24 mouse cellular contexts compared by ENCODE assay signal in the genomic region with DNA sequence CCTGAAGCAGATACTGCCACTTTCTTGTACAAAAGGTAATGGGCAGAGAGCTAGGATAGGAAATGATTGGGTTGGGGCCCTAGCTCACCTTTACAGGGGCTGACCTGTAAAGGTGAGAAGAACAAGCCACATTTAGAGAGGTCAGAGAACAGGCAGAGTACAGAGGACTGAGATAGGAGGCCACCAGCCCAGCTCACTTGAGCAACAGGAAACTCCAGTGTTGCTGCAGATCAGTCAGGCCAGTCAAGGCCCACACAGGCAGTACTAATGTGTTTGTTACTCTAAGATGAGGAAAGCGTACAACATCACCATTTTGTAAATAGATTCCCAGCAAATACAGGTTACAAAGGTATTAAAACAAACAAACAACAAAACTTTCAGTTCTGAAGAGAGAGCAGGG. TPM values are rescaled to one million over a fixed set of nuclear protein-coding genes. Genes with fewer than 3 reads are reported as not detected.
DNase-seq lines count a peak whose midpoint lies in the region; ATAC-seq and TF ChIP-seq lines count a peak whose summit lies in the region.
"Had no signal": no experiment of that assay in that cellular context is flagged by ENCODE, and none has a peak within 500 bp of the region (broad histone marks: within the 10 kb centered on the region; RNA-seq: fewer than 3 reads in every experiment).

No protein-coding gene starts in this region.

- no peaks in the 10 kb centered on the region for H3K4me1 ChIP-seq in hindbrain, embryonic 15.5 days (replicated peaks)
- no peaks in the 10 kb centered on the region for H3K4me1 ChIP-seq in hindbrain, embryonic 16.5 days (ENCODE audit: control insufficient read depth, insufficient read depth, low read depth, low read length)
- peaks cover 10% of the 10 kb centered on the region; the same call in 1 of the 2 replicates for H3K4me1 ChIP-seq in brown adipose tissue, adult 24 weeks (ENCODE audit: control insufficient read depth, insufficient read depth, insufficient read length, low read length)
- H3K4me1 ChIP-seq: forebrain, embryonic 15.5 days; midbrain, embryonic 12.5 days; stomach, embryonic 15.5 days had no signal

- peak overlapping the region; percentile 82 for H3K27ac ChIP-seq in gastrocnemius, adult 2 months
- 0 out of 2 replicates have a peak overlapping the region, but pooled peaks have one; percentile 15 for H3K27ac ChIP-seq in hindbrain, embryonic 15.5 days (replicated peaks)
- no peak overlapping the region for H3K27ac ChIP-seq in hindbrain, embryonic 16.5 days (ENCODE audit: low read depth, low read length)
- peak overlapping the region; percentile 69 for H3K27ac ChIP-seq in layer of hippocampus, adult 2 months
- H3K27ac ChIP-seq in brown adipose tissue, adult 24 weeks (replicated peaks; ENCODE audit: low read depth, low read length) = peak overlapping the region; percentile 69
- H3K27ac ChIP-seq: forebrain, embryonic 15.5 days; limb, embryonic 15.5 days; midbrain, embryonic 12.5 days had no signal

- no peaks in the 10 kb centered on the region for H3K9me3 ChIP-seq in hindbrain, embryonic 15.5 days
- H3K9me3 ChIP-seq in hindbrain, embryonic 16.5 days (ENCODE audit: control insufficient read depth, low read length) = no peaks in the 10 kb centered on the region
- H3K9me3 ChIP-seq: forebrain, embryonic 15.5 days; limb, embryonic 15.5 days; midbrain, embryonic 12.5 days; stomach, embryonic 15.5 days had no signal

- DNase-seq in gastrocnemius, adult 2 months = no peak
- DNase-seq in gastrocnemius, postnatal 4 days (ENCODE audit: low spot score in 2 of 2) = no peak
- no peak for DNase-seq in layer of hippocampus, adult 2 months (ENCODE audit: low spot score in 2 of 2)
- no peak for DNase-seq in layer of hippocampus, adult 8-10 months (ENCODE audit: low spot score in 2 of 2)
- no peak for DNase-seq in neural tube, embryonic 10.5 days (ENCODE audit: extremely low spot score, low spot score)
- DNase-seq: adrenal gland, postnatal 14 days; cerebellum, postnatal 10 days; layer of hippocampus, adult 9-11 months; lung, adult 2 months; thymus, postnatal 36 days had no signal

- intact Hi-C loops in gastrocnemius, adult 2 months (cut with DNase I) = no loop called here

- no peak overlapping the region for H3K9ac ChIP-seq in hindbrain, embryonic 15.5 days
- no peak overlapping the region for H3K9ac ChIP-seq in hindbrain, embryonic 16.5 days (ENCODE audit: low read depth, low read length)
- H3K9ac ChIP-seq: forebrain, embryonic 15.5 days; limb, embryonic 15.5 days; midbrain, embryonic 12.5 days; stomach, embryonic 15.5 days had no signal

- H3K4me2 ChIP-seq in hindbrain, embryonic 15.5 days = no peak overlapping the region
- H3K4me2 ChIP-seq in hindbrain, embryonic 16.5 days (ENCODE audit: low read length) = no peak overlapping the region
- H3K4me2 ChIP-seq: forebrain, embryonic 15.5 days; limb, embryonic 15.5 days; midbrain, embryonic 12.5 days; stomach, embryonic 15.5 days had no signal

- TF ChIP-seq CTCF in gastrocnemius, adult 2 months (IDR thresholded peaks at IDR 0.05) = no peak
- TF ChIP-seq CTCF in layer of hippocampus, adult 2 months (conservative IDR thresholded peaks at IDR 0.05) = no peak

- WGBS in hindbrain, embryonic 15.5 days = 92% methylated on average over 1 of the region's 1 CpGs
- 84% methylated on average over 1 of the region's 1 CpGs for WGBS in hindbrain, embryonic 16.5 days

- ATAC-seq in hindbrain, embryonic 15.5 days (ENCODE audit: low FRiP score, low read depth) = no peak
- ATAC-seq in hindbrain, embryonic 16.5 days = no peak
- ATAC-seq: forebrain, embryonic 15.5 days; inflammation-experienced regulatory T-cells, adult 6 months had no signal

- no peak overlapping the region; the same call in 1 of the 2 replicates for H3K4me3 ChIP-seq in gastrocnemius, adult 2 months
- no peak overlapping the region for H3K4me3 ChIP-seq in hindbrain, embryonic 15.5 days
- no peak overlapping the region for H3K4me3 ChIP-seq in hindbrain, embryonic 16.5 days (ENCODE audit: low read length)
- H3K4me3 ChIP-seq in layer of hippocampus, adult 2 months = no peak overlapping the region
- no peak overlapping the region for H3K4me3 ChIP-seq in brown adipose tissue, adult 24 weeks (ENCODE audit: insufficient read depth, low read depth, low read length)
- H3K4me3 ChIP-seq: erythroblast, embryonic 14.5 days; forebrain, embryonic 15.5 days; limb, embryonic 15.5 days; midbrain, embryonic 12.5 days; myocyte; stomach, embryonic 15.5 days had no signal

- no peaks in the 10 kb centered on the region for H3K27me3 ChIP-seq in hindbrain, embryonic 15.5 days
- no peaks in the 10 kb centered on the region for H3K27me3 ChIP-seq in hindbrain, embryonic 16.5 days (replicated peaks; ENCODE audit: control insufficient read depth, insufficient read depth, low read length)
- H3K27me3 ChIP-seq: CH12.LX; forebrain, embryonic 15.5 days; limb, embryonic 15.5 days; midbrain, embryonic 12.5 days; stomach, embryonic 15.5 days had no signal

- H3K36me3 ChIP-seq in hindbrain, embryonic 15.5 days = peaks cover 40% of the 10 kb centered on the region
- peaks cover 6% of the 10 kb centered on the region for H3K36me3 ChIP-seq in hindbrain, embryonic 16.5 days (ENCODE audit: control insufficient read depth, insufficient read depth, low read length)

RNA-seq across cellular contexts. Expression of a gene that starts 5.1 kb away (rescaled TPM):
- total RNA-seq in gastrocnemius, adult 2 months (2021) = not detected
- total RNA-seq in gastrocnemius, postnatal 4 days (2021) = not detected
- not detected in 2 replicates for polyA plus RNA-seq in hindbrain, embryonic 15.5 days (2015; fragmentation: Nextera tagmentation; extraction: Ambion mirVana)
- 0.71 TPM in 1 of 2 replicates, not detected in the other for polyA plus RNA-seq in hindbrain, embryonic 16.5 days (2015; fragmentation: Nextera tagmentation; extraction: Ambion mirVana)
- not detected for total RNA-seq in layer of hippocampus, adult 2 months (2021)
- not detected for total RNA-seq in layer of hippocampus, adult 8-10 months (2022)
- not detected in 2 replicates for polyA plus RNA-seq in brown adipose tissue, adult 24 weeks (2012; ENCODE audit: insufficient read depth, insufficient read length, missing spikeins)
- total RNA-seq: adrenal gland, postnatal 14 days; CH12.LX; heart, adult 8-10 months; left cerebral cortex, postnatal 10 days had no signal
- polyA plus RNA-seq: erythroblast, embryonic 14.5 days; forebrain, embryonic 15.5 days; inflammation-experienced regulatory T-cells, adult 6 months; limb, embryonic 15.5 days; lung, adult 2 months; small intestine, adult 2 months; stomach, embryonic 15.5 days had no signal

RNA-seq across cellular contexts. Expression of a gene that starts 25.8 kb away (rescaled TPM):
- total RNA-seq in gastrocnemius, adult 2 months (2021) = 1,000 to 10,000 TPM in 1 of 2 experiments, 100 to 1,000 TPM in 1; 882 to 1,223 TPM
- 100 to 1,000 TPM; 799 to 899 TPM for total RNA-seq in gastrocnemius, postnatal 4 days (2021)
- 300 and 313 TPM in 2 replicates for polyA plus RNA-seq in hindbrain, embryonic 15.5 days (2015; fragmentation: Nextera tagmentation; extraction: Ambion mirVana)
- 355 and 401 TPM in 2 replicates for polyA plus RNA-seq in hindbrain, embryonic 16.5 days (2015; fragmentation: Nextera tagmentation; extraction: Ambion mirVana)
- total RNA-seq in layer of hippocampus, adult 2 months (2021) = 100 to 1,000 TPM; 773 TPM
- 100 to 1,000 TPM; 765 to 848 (median 808) TPM for total RNA-seq in layer of hippocampus, adult 8-10 months (2022)
- 1,085 and 1,523 TPM in 2 replicates for polyA plus RNA-seq in brown adipose tissue, adult 24 weeks (2012; ENCODE audit: insufficient read depth, insufficient read length, missing spikeins)

RNA-seq across cellular contexts. Expression of a gene that starts 57.4 kb away (rescaled TPM):
- 10 to 100 TPM; 36.6 to 51.9 TPM for total RNA-seq in gastrocnemius, adult 2 months (2021)
- 10 to 100 TPM; 67.0 to 74.9 TPM for total RNA-seq in gastrocnemius, postnatal 4 days (2021)
- 32.2 and 33.3 TPM in 2 replicates for polyA plus RNA-seq in hindbrain, embryonic 15.5 days (2015; fragmentation: Nextera tagmentation; extraction: Ambion mirVana)
- polyA plus RNA-seq in hindbrain, embryonic 16.5 days (2015; fragmentation: Nextera tagmentation; extraction: Ambion mirVana) = 27.4 and 33.8 TPM in 2 replicates
- total RNA-seq in layer of hippocampus, adult 2 months (2021) = 10 to 100 TPM; 36.6 to 41.1 TPM
- 10 to 100 TPM; 41.2 to 45.6 (median 41.6) TPM for total RNA-seq in layer of hippocampus, adult 8-10 months (2022)
- polyA plus RNA-seq in brown adipose tissue, adult 24 weeks (2012; ENCODE audit: insufficient read depth, insufficient read length, missing spikeins) = 19.2 and 24.8 TPM in 2 replicates

RNA-seq across cellular contexts. Expression of a gene that starts 59.5 kb away (rescaled TPM):
- total RNA-seq in gastrocnemius, adult 2 months (2021) = 10 to 100 TPM; 13.8 to 19.2 TPM
- 10 to 100 TPM; 22.6 to 23.8 TPM for total RNA-seq in gastrocnemius, postnatal 4 days (2021)
- polyA plus RNA-seq in hindbrain, embryonic 15.5 days (2015; fragmentation: Nextera tagmentation; extraction: Ambion mirVana) = 71.8 and 82.6 TPM in 2 replicates
- polyA plus RNA-seq in hindbrain, embryonic 16.5 days (2015; fragmentation: Nextera tagmentation; extraction: Ambion mirVana) = 76.2 and 87.3 TPM in 2 replicates
- 10 to 100 TPM; 24.5 to 26.8 TPM for total RNA-seq in layer of hippocampus, adult 2 months (2021)
- total RNA-seq in layer of hippocampus, adult 8-10 months (2022) = 10 to 100 TPM; 22.8 to 28.3 (median 24.4) TPM
- 11.5 and 22.8 TPM in 2 replicates for polyA plus RNA-seq in brown adipose tissue, adult 24 weeks (2012; ENCODE audit: insufficient read depth, insufficient read length, missing spikeins)
